Mouse (Mus musculus) forebrain, embryonic 13.5 days (tissue): ENCODE data around the gene Isca2. TPM values are rescaled to one million over a fixed set of nuclear protein-coding genes. Genes with fewer than 3 reads are reported as not detected.

Source experiments
- ATAC-seq: fragments of 200-750 bp; cut with Nextera tagmentation; 2 replicates; pipeline ENCODE4 v1.8.0; 2017
- H3K27ac ChIP-seq: fragments of 300-500 bp; sonication (generic); 2 replicates; pipeline ENCODE4 v1.5.1; 2015; ENCODE audit warnings: inconsistent platforms, mild to moderate bottlenecking, moderate library complexity
- H3K27me3 ChIP-seq: fragments of 300-500 bp; sonication (generic); 2 replicates; pipeline ENCODE4 v1.6.1; 2015; ENCODE audit warnings: mild to moderate bottlenecking, inconsistent platforms
- H3K36me3 ChIP-seq: fragments of 300-500 bp; sonication (generic); 2 replicates; pipeline ENCODE4 v1.6.1; 2015; ENCODE audit warnings: mild to moderate bottlenecking, inconsistent platforms; ENCODE audit not compliant: poor library complexity, severe bottlenecking
- H3K4me1 ChIP-seq: fragments of 300-500 bp; sonication (generic); 2 replicates; pipeline ENCODE4 v1.6.1; 2015; ENCODE audit warnings: inconsistent platforms
- H3K4me2 ChIP-seq: fragments of 300-500 bp; sonication (generic); 2 replicates; pipeline ENCODE4 v1.6.1; 2015; ENCODE audit warnings: inconsistent platforms, mild to moderate bottlenecking, moderate library complexity
- H3K4me3 ChIP-seq: fragments of 300-500 bp; sonication (generic); 2 replicates; pipeline ENCODE4 v1.5.1; 2015; ENCODE audit warnings: mild to moderate bottlenecking, inconsistent platforms
- H3K9ac ChIP-seq: fragments of 300-500 bp; sonication (generic); 2 replicates; pipeline ENCODE4 v1.6.1; 2015; ENCODE audit warnings: mild to moderate bottlenecking, inconsistent platforms
- H3K9me3 ChIP-seq: fragments of 300-500 bp; sonication (generic); replicated peaks from 2 replicates; pipeline ENCODE4 v1.6.1; 2016; ENCODE audit warnings: inconsistent platforms
- WGBS: fragments of 180-500 bp; shearing (Covaris S2); methylation state at CpG from one replicate; pipeline ENCODE4 v1.1.7; 2015; 5-methylcytosine and 5-hydroxymethylcytosine counted together
- polyA plus RNA-seq: library from polyadenylated mRNA; unstranded; fragments of >200 nt; fragmentation: Nextera tagmentation; extraction: Ambion mirVana; gene quantifications from 2 replicates; pipeline ENCODE4 v1.2.1, GENCODE M21; 2015

The Isca2 gene
- polyA plus RNA-seq, 1 experiment from 2014 or later, result 171 TPM

GRCm38 (mm10) chr12:84806726-84807125 is 33.7 kb downstream of the Isca2 start:
- no peak for ATAC-seq
- Histone ChIP-seq H3K4me1 (no peaks in the 10 kb centered on the region), H3K4me2 (no peak overlapping the region), H3K27ac (no peak overlapping the region), H3K9me3 (no peaks in the 10 kb centered on the region), H3K27me3 (0 out of 2 replicates have a peak, but pooled peaks cover 4% of the 10 kb centered on the region), H3K9ac (no peak overlapping the region), H3K36me3 (no peaks in the 10 kb centered on the region), H3K4me3 (no peak overlapping the region)
- 64% methylated on average over 5 of the region's 5 CpGs for WGBS

- H3K4me2 ChIP-seq, result no peak overlapping the region
- ATAC-seq, result no peak
- no peaks in the 10 kb centered on the region for H3K9me3 ChIP-seq
- H3K4me3 ChIP-seq, result no peak overlapping the region
- no peak overlapping the region for H3K9ac ChIP-seq
- H3K4me1 ChIP-seq, result no peaks in the 10 kb centered on the region
- 82% methylated on average over 13 of the region's 13 CpGs for WGBS
- no peak overlapping the region for H3K27ac ChIP-seq
- H3K36me3 ChIP-seq, result no peaks in the 10 kb centered on the region
- H3K27me3 ChIP-seq, result 0 out of 2 replicates have a peak, but pooled peaks cover 4% of the 10 kb centered on the region
These were observed 34.3 kb downstream of the Isca2 start for GRCm38 (mm10) chr12:84807351-84807750.

DNA sequence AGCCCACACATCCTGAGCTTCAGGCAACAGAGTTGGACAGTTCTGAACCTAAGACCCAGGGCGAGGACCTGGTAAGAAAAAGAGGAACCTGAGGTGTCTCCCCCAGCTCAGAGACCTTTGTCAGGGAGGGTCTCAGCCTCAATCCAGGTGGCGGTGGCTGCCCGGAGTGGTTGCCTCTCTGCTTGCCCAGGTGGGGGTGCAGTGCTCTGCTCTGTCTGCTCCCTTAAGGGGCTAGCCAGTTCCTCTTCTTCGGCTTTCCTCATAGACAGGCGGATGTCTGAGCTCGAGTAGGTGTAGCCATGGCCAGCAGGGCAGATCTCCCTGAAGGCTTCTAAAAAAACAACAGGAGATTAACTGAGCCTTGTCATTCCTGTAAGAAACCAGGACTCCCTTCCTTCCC is 36.0 kb downstream of the Isca2 start:
- H3K27me3 ChIP-seq, result 0 out of 2 replicates have a peak, but pooled peaks cover 4% of the 10 kb centered on the region
- no peak overlapping the region for H3K27ac ChIP-seq
- WGBS, result 79% methylated on average over 6 of the region's 6 CpGs
- H3K4me1 ChIP-seq, result no peaks in the 10 kb centered on the region
- no peak overlapping the region for H3K9ac ChIP-seq
- no peak for ATAC-seq
- H3K4me2 ChIP-seq, result no peak overlapping the region
- H3K36me3 ChIP-seq, result no peaks in the 10 kb centered on the region
- H3K9me3 ChIP-seq, result no peaks in the 10 kb centered on the region
- no peak overlapping the region for H3K4me3 ChIP-seq

DNA sequence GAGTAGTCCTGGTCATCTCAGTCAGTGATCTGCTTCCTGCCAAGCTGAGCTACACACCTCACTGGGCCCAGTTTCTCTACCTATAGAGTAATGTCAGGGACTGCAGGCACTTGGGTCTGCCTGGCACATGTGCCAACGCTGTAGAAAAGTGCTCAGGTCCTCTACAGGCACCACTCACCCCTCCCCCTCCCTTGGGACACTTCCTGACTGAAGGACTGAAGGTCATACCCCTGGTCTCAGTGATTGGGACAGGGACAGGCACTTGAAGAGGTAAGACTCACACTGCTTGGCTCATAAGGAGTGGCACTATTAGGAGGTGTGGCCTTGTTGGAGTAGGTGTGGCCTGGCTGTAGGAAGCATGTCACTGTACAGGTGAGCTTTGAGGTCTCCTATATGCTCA is 37.8 kb downstream of the Isca2 start:
- Histone ChIP-seq H3K9me3 (no peaks in the 10 kb centered on the region), H3K27ac (no peak overlapping the region), H3K9ac (no peak overlapping the region), H3K36me3 (no peaks in the 10 kb centered on the region), H3K4me3 (no peak overlapping the region), H3K4me2 (no peak overlapping the region), H3K27me3 (0 out of 2 replicates have a peak, but pooled peaks cover 4% of the 10 kb centered on the region), H3K4me1 (no peaks in the 10 kb centered on the region)
- WGBS, result 68% methylated on average over 1 of the region's 1 CpGs
- no peak for ATAC-seq

DNA sequence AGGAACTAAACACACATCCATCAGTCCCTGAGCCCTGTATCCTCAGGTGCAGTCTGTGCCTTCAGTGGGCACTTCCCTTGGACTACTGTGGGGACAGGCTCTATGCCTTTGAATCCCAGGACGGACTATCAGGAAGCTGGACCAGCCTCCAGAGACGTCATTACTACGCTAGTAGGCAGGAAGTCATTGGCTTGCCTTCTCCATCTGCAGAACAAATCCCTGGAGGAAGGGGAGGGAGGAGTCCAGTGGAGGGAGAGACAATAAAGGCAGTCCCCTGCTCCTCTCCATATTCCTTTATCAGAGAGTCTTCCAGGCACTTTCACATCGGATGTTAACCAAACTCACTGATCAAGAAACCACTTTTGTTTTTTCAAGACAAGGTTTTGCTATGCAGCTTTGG is 38.5 kb downstream of the Isca2 start:
- Histone ChIP-seq H3K4me2 (no peak overlapping the region), H3K9me3 (no peaks in the 10 kb centered on the region)
- 76% methylated on average over 4 of the region's 4 CpGs for WGBS

GRCm38 (mm10) chr12:84812004-84812403 is 39.0 kb downstream of the Isca2 start:
- Histone ChIP-seq H3K4me1 (no peaks in the 10 kb centered on the region), H3K4me3 (no peak overlapping the region), H3K4me2 (no peak overlapping the region), H3K27ac (no peak overlapping the region), H3K27me3 (no peaks in the 10 kb centered on the region), H3K9ac (no peak overlapping the region), H3K36me3 (no peaks in the 10 kb centered on the region), H3K9me3 (no peaks in the 10 kb centered on the region)
- WGBS, result 66% methylated on average over 3 of the region's 3 CpGs
- ATAC-seq, result no peak

More for the DNA sequence above, 38.5 kb downstream of the Isca2 start:
- Histone ChIP-seq H3K36me3 (no peaks in the 10 kb centered on the region), H3K27ac (no peak overlapping the region), H3K4me3 (no peak overlapping the region), H3K4me1 (no peaks in the 10 kb centered on the region), H3K27me3 (no peaks in the 10 kb centered on the region), H3K9ac (no peak overlapping the region)
- no peak for ATAC-seq

DNA sequence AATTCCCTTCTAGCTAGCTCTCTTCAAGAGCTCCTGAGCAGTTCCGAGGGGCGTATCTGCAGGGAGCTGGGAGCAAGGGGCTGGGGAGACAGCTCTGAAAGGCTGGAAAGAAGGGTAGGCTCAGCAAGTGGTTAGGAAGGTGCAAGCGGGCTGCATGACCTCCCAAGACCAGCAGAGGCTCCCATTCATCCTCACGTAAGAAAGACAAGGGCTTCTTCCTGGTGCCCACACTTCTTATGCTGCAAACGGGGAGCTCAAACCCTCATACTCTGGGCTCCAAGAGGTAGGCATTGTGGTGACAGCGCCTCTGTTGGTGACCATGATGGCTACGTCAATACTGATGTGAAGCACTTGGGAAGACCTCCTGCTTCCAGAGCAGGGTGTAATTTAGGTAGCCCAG is 40.7 kb downstream of the Isca2 start:
- Histone ChIP-seq H3K9ac (no peak overlapping the region), H3K4me2 (no peak overlapping the region), H3K27ac (no peak overlapping the region), H3K4me3 (no peak overlapping the region), H3K36me3 (no peaks in the 10 kb centered on the region), H3K4me1 (no peaks in the 10 kb centered on the region), H3K9me3 (no peaks in the 10 kb centered on the region), H3K27me3 (no peaks in the 10 kb centered on the region)
- 47% methylated on average over 7 of the region's 7 CpGs for WGBS
- no peak for ATAC-seq

- Histone ChIP-seq H3K4me1 (no peaks in the 10 kb centered on the region), H3K36me3 (no peaks in the 10 kb centered on the region), H3K4me3 (no peak overlapping the region)
These were observed 41.7 kb downstream of the Isca2 start for GRCm38 (mm10) chr12:84814663-84815325.

GRCm38 (mm10) chr12:84818496-84818895 is 45.4 kb downstream of the Isca2 start:
- Histone ChIP-seq H3K4me2 (no peak overlapping the region), H3K4me3 (no peak overlapping the region), H3K9ac (no peak overlapping the region), H3K36me3 (no peaks in the 10 kb centered on the region), H3K27me3 (no peaks in the 10 kb centered on the region), H3K9me3 (no peaks in the 10 kb centered on the region), H3K27ac (no peak overlapping the region), H3K4me1 (no peaks in the 10 kb centered on the region)
- ATAC-seq, result no peak
- WGBS, result 67% methylated on average over 4 of the region's 4 CpGs

More at GRCm38 (mm10) chr12:84814663-84815325, 41.7 kb downstream of the Isca2 start:
- no peak overlapping the region for H3K4me2 ChIP-seq
- H3K27ac ChIP-seq, result no peak overlapping the region
- H3K9ac ChIP-seq, result no peak overlapping the region
- WGBS, result 88% methylated on average over 3 of the region's 3 CpGs
- no peak for ATAC-seq
- H3K27me3 ChIP-seq, result no peaks in the 10 kb centered on the region
- H3K9me3 ChIP-seq, result no peaks in the 10 kb centered on the region

DNA sequence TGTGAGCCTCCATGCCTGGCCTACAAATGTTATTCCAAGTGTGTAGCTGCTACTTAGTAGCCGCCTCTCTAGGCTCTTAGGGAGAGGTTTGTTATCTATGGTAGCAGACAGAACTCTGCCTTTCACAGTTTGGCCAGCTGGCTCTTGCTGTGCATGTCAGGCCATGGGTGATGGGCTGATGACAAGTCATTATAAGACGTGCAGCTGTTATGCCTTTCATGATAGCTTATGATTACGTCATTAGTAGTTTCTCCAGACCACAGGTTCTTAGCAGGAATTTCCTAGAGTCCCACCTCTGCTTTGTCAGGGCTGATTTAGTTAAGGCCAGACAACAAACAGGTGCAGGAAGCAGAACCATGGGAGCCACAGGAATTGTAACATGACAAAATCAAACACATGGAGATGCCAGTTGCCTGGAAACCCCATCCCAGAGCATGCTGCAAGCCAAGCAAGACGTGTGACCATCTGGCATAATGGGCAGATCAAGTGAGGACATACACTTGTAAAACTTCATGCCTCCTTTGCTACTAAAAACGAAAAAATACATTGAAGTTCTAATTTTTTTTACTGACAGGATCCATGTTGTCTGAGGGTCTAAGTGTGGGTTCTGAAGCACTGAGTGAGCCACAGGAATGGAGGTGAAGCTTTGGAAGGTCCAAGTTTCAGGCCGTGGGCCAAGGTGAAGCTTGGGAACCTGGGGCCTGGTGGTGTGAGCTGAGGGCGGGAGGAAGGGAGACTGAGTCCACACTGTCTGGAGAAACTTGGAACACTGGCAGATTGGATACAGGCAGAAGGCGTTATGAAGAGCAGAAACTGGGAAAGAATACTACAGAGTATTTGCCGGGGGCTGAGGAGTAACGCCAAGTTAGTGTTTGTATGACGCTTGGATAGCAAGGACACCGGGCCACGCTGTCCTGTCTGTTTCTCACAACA is 46.5 kb downstream of the Isca2 start:
- Histone ChIP-seq H3K27ac (no peak overlapping the region), H3K9me3 (no peaks in the 10 kb centered on the region), H3K4me1 (no peaks in the 10 kb centered on the region), H3K4me3 (no peak overlapping the region), H3K36me3 (no peaks in the 10 kb centered on the region), H3K9ac (no peak overlapping the region), H3K4me2 (no peak overlapping the region), H3K27me3 (no peaks in the 10 kb centered on the region)
- no peak for ATAC-seq
- 86% methylated on average over 13 of the region's 13 CpGs for WGBS

- Histone ChIP-seq H3K27ac (no peak overlapping the region), H3K36me3 (no peaks in the 10 kb centered on the region), H3K4me1 (no peaks in the 10 kb centered on the region), H3K9me3 (no peaks in the 10 kb centered on the region), H3K4me3 (no peak overlapping the region), H3K9ac (no peak overlapping the region), H3K27me3 (no peaks in the 10 kb centered on the region), H3K4me2 (no peak overlapping the region)
- WGBS, result 84% methylated on average over 7 of the region's 7 CpGs
- no peak for ATAC-seq
These were observed 50.5 kb downstream of the Isca2 start for GRCm38 (mm10) chr12:84823601-84824000.

GRCm38 (mm10) chr12:84824203-84824602 is 51.2 kb downstream of the Isca2 start:
- H3K9me3 ChIP-seq, result no peaks in the 10 kb centered on the region
- H3K4me1 ChIP-seq, result no peaks in the 10 kb centered on the region
- H3K4me3 ChIP-seq, result no peak overlapping the region
- 72% methylated on average over 5 of the region's 5 CpGs for WGBS
- no peaks in the 10 kb centered on the region for H3K36me3 ChIP-seq
- no peaks in the 10 kb centered on the region for H3K27me3 ChIP-seq
- no peak for ATAC-seq
- H3K27ac ChIP-seq, result no peak overlapping the region
- H3K4me2 ChIP-seq, result no peak overlapping the region
- H3K9ac ChIP-seq, result no peak overlapping the region
